Mouse (Mus musculus): Measurements from ENCODE around the gene Vac14. TPM values are rescaled to one million over a fixed set of nuclear protein-coding genes. Genes with fewer than 3 reads are reported as not detected.

The Vac14 gene
- polyA plus RNA-seq, 2 experiments from 2014 or later, result 4.1 to 7.0 TPM

DNA sequence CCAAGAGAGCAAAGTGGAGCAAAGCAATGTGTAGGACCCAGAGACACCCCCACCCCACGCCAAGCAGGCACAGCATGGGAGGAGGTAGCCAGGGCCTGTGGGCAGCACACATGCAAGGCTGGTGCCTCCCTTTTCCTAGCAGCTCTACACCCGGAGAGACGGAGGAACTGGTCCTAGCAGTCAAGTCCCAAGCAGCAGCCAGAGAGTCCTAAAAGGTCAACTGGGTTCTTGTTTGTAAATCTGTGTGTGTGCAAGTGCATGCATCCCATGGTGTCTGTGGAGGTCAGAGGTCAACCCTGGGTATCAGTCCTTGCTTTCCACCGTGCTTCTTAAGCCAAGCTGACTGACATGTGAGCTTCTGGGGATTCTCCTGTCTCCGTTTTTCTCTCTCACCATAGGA lies 75.8 kb downstream of the Vac14 start:
- no peak for ATAC-seq

DNA sequence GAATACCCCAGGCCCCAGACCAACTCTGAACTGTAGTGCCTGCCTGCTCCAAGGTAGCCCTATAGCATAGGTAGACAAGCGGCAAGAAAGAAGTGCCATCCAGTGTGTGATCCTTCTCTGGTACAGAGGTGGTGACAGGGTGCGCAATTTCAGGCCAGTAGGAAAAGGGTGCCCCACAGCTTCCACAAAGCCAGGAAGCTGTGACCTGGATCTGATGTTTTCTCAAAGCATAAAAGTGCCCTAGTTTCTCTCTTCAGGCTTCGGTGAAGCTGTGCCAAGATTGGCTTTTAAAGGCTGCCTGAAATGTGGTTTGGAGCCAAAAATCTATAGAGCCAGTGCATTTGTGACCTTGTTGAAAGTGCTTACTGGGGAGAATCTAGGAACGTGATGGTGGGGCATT lies 76.4 kb downstream of the Vac14 start:
- ATAC-seq, result no peak

DNA sequence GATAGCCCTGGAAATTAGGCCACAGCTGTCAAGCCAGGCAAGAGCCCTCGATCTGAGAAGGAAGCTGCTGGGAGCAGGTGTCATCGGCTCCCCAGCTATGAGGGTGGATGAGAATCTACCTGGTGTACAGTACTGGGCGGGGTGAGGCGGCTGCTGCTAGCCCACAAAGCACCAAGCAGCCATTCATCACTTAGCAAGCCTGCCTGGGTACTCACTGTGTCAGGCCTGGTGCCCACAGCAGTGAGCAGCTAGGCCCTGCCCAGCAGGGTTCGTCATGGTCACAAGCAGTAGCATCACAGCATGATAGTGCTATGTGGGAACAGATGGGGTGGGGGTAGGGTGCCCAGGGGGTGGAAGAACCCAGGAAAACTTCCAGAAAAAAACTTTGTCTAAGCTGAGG lies 77.0 kb downstream of the Vac14 start:
- no peak for ATAC-seq

DNA sequence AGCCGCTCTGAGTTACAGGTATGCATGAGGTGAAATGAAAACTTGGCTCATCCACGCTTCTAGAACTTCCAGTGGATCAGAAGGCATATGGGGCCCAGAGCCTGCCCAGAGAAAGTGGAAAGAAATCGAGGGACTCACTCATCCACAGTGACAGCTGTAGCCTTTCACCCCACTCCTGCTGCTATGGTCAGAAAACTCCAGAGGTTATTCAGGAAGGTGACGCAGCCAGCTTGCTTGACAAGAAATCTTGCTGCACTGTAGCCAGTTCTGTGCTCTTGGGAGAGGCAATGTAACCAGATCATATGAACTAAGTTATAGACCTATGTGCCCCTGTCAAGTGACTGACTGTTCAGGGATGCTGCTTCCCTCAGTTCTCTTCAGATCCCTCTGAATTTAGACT lies 77.7 kb downstream of the Vac14 start:
- no peak for ATAC-seq

DNA sequence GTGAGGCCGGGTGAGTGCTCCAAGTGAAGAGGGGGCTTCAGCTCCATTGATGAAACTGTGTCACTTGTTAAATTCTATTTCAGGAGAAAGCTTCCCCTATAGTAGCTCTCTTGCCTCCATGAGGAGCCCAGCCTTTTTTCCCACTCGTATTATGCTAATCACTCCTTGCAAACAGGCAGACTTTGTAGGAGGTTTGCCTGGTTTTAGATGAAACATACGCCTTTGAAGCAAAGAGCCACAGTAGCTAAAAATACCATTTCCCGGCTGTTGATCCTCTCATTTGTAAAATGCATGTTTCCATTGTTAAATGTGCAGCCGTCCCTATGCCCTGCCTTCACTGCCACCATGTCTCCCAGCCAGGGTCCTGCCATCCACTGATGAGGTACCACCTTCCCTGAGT lies 79.2 kb downstream of the Vac14 start:
- ATAC-seq, result no peak

DNA sequence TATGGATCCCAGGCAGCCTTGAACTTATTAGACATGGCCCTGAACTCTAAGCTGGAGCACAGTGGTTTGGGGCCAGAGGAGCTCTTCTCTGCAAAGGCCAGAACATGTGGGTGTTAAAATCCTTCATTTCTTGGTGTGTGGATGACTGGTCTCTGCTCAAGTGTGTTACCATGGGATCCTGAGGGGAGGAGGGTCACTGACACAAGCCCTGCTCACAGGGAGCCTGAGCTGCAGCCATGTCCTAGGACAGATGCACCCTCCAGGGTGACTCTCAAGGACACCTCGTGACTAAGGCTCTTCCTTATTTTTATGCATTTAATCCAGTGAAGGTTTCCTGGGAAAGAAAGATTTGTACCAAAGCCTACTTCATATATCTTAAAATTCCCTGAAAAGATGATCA lies 79.7 kb downstream of the Vac14 start:
- ATAC-seq, result no peak

DNA sequence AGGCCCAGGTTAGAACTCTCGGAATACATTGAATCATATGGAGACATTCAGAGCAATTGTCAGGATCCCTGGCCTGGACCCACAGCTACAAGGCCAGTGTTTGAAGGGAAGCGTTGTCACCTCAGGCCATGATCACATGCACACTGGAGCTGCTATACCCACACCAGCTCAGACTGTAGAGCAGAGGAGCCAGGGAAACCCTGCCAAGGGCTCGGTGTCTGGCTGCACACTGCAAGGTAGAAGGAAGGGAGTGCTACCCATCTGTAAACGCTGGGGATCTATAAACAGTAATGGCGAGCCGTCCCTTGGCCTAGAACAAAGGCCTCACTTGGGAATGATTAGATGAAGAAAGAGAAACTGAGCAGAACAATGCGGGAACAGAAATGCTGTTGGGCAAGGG lies 81.1 kb downstream of the Vac14 start:
- ATAC-seq, result no peak

DNA sequence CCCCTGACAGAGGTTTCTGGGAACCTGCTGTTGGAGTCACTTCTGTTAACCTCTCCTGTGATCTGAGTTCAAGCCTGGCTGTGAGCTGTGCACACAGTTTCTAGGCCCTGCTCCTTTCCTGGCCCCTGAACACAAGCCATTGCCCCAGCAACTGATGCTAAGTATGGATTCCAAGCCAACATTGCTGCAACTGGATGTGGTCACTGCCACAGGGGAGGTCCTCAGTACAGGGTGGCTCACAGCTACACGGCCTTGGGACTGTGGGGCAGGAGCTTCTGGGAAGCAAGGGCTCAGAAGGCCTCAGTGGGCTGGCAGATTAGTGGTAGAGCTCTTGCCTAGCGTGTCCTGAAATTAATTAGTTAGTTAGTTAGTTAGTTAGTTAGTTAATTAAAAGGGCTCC lies 82.2 kb downstream of the Vac14 start:
- no peak for ATAC-seq

DNA sequence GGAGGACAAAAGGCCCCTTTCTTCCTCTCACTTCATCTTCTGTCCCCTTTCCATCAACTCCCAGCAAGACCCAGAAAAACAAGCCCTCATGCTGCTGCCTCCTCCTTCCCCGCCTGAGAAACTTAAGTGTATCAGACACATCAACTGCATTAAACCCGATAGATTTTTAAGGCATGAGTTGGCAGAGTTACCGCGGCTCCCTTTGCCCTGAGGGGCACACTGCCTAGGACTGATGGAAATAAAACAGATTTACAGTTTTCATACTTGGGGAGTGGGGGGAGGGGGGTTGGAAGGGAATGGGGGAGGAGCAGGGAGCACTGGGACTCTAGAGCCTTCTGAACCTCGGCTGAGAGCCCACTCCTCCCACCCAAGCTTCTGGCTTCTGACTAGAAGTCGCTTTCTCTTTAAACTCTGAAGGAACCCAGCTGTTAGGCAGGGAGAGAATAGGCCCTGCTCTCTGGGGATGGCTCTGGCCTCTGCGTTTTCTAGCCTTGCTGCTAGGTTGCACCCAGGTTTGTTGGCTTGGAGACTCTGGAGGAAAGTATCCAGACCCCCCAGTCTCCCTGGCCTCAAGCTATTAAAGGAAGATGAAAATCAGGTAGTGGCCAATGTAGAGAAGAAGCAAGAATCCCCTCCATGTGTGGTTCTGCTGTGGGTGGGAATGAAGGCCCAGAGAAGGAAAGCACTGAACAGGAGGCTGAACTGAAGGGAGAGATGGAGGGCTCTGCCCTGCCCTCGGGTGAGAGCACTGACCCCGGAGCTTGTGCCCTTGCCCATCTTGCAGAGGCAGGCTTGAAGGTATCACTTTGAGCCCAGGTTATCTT lies 84.5 kb downstream of the Vac14 start:
- no peak for ATAC-seq

DNA sequence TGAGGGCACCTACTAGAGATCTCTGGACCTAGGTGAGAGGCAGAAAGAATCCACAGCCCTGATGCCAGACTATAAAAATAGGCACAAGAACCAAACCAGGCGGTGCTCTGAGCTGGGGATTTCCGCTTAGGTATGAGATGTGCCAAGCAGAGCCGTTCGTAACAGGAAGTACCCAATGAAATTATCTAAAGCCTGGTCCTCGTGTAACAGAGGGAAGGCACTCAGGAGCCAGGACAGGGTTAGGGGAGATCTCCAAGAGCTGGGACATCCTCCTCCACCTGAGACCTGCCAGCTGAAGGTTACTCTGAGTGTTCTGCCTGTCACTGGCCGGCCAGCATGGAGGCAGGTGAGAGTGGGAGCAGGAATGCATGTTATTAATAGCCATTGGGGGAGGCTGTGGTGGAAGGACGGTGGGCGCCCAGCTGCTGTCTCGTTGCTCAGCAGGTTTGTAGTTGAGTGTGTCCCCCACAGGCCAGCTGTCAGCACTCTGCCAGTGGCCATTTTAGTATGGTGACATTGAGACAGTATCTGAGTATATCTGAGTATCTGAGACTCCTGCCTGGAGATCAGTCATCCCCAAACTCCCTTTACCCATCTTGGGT lies 85.2 kb downstream of the Vac14 start:
- peak; percentile 92 for ATAC-seq

DNA sequence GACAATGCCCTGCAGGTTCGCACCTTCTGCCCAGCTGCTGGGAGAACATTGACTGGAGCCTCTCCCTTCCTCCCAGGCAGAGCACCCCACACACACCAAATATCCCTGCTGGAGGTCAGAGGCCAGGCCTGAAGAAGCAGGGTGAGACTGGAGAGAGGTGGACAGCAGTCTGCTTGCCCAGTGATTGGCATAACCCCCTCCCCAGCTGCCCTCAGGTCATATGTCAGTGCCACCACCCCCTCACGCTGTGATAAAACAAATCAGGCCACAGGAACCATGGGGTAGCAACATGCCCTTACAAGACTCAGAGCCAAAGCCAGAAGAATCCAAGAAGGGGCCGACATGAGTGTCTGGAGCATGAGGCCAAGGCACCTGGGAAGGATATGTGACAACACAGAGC lies 85.7 kb downstream of the Vac14 start:
- ATAC-seq, result no peak

DNA sequence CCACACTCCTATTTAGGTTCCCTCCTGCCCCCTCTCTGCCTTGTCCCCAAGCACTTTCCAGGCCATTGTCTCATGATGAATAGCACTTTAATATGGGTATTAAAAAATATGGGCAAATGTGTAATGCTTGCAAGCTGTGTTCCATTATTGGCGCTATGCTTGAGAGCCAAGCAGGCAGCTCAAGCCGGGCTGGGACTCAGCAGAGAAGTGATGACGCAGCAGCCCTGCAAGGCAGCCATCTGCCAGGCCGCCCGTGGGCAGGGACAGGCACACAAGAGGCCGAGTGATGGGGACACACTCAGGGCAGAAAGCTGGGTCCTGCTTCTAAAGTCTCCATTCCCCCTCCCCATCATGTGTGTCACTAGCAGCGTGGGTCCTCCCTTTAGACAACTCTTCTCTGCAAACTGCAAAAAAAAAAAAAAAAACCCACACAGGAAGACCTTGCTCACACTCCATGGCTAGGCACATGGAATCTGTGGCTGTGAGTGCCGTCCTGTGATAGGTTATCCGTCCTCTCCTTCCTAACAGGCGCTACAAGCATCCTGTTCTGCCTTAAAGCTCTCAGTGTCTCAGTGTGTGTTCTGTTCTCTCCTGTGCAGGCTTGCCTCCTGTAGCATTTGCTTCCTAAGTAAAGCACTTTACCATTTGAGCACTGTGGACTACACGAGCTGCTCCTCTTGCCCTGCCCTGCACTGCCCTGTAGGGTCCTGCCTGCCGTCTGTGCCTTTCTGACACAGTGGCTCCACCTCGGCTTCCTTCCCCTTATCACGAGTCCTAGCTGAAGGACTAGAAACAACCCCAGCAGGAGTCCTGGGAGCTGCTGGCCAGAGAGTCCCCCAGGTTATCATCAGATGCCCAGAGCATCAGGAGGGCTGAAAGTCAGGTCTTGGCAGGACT lies 87.3 kb downstream of the Vac14 start:
- no peak for ATAC-seq

DNA sequence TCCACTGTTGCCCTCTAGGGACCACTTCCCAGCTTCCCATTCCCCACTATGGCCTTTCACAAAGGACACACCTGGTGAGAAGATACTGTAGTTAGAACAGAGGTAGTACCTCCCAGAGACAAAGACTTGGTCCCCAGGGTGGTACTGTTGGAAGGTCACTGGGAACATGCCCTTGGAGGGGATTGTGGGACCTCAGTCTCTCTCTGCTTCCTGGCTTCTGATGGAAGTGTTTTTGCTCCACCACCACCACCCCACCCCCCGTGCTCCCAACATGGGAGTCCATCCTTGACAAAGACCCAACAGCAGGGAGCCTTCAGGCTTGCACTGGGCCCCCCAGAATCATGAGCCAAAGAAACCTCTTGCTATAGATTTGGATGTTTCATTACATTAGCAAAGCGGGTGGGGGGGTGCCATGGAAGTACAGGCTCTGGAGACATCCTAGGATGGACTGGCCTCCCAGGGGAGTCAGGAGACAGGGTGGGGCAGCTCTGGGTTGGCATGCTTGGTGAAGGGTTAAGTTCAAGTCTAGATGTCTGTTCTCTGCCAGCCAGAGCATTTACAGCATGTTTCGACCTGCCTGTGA lies 88.0 kb downstream of the Vac14 start:
- ATAC-seq, result no peak

DNA sequence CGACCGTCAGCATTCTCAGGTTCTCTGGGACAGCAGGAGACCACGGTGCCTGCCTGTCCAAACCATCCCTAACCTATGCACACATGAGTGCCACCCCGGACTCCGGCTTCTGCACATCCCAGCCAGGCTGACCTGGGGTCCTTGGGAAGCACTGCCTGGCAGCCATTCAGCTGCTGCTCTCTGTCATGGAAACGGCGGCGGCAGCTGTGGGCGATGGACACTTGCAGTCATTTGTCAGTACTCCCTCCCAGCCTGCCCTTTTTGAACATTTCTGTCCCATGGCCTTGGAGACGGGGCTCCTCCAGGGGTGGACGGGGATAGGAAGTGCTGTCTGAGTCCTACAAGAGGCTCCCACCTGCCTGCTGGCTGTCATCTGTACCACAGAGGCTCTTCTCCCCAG lies 90.0 kb downstream of the Vac14 start:
- ATAC-seq, result no peak

DNA sequence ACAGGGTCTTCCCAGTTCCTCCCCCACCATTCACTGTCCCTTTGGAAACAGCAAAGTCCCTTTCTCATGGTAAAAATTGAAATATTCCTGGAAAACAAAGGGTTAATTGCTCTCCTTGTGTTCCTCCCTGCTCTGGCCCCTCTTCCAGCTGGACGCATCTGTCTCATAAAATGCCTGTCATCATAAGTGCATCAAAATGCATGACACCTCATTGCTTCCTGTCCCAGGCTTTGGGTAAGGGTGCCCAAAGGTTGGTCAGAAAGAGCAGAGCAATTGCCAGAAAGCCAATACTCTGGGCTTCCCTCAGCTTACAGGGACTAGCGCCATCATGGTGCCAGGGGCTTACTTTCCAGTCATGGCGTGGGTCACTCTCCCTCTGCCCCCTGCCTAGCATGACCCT lies 92.2 kb downstream of the Vac14 start:
- no peak for ATAC-seq

DNA sequence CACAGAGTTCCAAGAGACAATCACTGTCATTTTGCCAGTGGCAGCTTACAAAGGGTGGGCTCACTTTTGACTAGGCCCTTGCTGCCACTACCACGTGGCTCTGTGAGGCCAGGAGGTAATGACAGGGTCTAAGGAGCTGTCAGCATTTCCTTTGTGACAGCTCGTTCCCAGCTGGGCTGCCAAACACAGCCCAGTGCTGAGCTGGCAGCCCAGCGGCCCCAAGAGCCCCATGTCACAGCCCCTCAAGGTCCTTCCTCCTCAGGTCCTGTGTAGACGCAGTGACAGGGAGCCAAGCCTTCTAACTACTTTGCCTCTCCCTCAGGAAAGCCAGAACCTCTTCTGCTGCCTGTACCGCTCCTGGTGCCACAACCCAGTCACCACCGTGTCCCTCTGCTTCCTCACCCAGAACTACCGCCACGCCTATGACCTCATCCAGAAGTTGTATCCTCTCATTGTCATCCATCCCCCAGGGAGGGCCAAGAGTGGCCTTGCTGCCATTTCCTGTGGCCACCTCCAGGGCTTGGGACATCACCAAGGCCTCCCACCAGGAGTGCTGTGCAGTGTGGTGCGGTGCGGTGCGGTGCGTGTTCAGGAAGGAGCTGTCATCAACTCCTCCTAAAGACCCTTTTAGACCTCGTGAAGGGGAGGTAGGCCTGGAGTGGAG lies 93.0 kb downstream of the Vac14 start:
- ATAC-seq, result no peak

DNA sequence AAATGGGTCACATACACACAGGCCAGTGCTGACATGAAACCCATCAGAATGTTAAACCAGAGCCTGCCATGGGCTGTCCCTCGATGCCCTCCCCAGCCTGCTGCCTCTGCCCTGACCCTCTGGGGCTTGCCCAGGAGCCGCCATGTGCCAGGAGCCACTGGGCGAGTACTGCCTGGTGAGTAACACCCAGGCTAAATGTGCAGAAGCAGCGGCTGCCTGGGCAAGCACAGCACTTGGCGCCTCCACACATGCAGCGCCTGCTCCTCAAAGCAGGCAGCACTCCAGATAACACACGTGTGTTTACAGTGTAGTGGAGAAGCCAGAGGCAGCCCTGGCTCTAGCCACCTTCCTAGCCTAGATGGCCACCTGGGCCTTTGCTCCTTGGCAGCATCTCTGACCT lies 94.7 kb downstream of the Vac14 start:
- ATAC-seq, result no peak

DNA sequence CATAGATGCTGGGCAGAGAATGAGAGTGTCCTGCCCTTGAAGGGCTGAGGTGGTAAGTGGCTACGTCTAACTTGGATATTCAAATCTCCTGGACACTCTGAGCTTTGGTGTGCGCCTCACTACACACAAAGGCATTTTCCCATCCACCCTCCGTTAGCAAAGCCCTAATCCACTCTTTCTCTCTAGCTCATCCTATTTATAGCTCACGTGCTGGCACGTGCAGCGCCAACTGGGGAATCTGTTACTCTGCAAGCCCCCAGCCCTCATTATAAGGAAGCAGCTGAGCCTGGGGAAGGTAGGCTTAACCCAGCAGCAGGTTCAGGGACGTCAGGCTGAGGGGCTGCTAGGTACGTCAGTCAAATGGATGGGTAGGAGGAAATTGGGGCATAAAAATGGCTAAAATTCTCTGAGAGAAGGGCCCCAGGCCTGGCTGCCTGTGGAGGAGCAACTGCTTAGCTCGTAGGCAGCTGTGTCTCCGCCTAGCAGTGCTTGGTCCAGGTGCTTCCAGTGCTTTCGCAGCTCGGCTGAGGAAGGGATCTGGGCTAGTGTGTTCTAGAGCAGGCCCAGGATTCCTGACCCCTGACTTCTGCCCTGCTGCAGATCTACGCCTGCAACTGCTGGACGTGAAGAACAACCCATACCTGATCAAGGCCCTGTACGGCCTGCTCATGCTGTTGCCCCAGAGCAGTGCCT lies 96.6 kb downstream of the Vac14 start:
- ATAC-seq, result no peak

DNA sequence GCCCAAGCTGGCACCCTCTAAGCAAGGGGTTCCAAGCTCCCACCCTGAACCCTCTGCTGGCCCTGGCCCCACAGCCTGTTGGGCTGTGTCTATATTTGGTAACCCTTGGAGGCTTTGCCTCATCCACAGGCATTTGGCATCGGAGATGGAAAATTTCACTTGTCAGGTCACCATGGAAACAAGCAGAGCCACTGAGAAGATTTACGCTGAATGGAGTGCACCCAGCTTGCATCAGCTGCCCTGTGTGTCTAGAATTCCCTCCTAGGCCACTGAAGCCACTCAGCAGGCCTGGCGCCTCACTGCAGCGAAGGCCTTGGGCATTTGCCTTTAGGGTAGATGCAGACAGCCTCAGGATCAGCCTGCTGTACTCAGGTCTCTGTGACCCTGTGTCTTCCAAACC lies 97.7 kb downstream of the Vac14 start:
- ATAC-seq, result no peak

DNA sequence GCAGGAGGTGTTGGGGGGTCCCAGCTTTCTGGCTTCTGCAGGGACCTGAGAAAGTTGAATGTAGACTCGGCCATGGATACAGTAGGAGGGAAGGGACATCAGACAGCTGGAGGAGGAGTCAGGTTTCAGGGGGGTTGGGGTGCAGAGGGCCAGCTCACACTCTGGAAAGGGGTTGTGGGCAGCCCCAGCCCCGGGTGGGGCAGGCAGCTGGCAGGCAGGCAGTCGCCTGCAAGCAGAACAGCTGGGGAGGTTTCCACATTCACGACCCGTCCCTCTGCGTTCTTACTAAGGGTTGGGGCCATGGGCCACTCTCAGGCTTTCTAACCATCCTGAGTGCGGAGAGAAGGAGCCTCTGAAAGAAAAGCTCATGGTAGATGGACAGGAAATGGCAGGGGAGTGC lies 98.7 kb downstream of the Vac14 start:
- ATAC-seq, result no peak

DNA sequence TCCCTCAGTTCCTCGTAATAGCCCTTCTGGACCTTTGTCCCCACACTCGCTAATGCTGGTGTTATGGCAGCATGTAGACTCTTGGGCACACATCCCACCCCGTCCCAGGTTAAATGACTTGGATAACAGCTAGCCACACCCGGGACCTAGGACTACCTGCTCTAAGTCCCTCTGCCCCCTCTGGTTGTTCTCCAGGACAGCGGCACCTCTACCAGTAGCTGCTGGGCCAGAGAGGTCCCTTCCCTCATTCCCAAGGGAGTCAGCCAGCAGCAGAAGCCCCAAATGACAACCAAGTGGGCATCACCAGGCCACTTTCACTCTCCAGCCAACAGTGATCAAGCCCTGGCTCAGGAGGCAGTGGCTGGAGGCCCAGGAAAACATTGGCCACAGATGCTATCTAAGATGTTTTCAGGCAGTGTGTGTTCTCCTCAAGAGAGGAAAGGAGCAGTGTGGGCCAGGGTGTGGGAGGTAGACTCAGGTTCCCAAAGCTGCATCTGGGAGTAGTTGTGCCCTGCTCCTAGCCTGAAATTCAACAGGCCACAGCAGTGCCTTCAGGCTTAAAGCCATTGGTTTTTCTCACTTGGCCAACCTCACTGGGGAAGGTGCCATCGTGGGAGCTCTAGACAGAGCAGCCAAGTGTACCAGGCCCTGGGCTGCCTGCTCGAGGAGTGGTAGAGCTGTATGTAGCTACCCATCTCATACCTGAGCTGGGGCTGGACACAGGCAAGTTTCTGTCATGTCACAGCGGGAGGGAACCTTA lies 100.0 kb downstream of the Vac14 start:
- ATAC-seq, result no peak
